Mouse (Mus musculus) ES-E14 (cell line): Measurements from ENCODE around the gene 4930522L14Rik. TPM values are rescaled to one million over a fixed set of nuclear protein-coding genes. Genes with fewer than 3 reads are reported as not detected.
"Not testable (repeated sequence)": the region's sequence is repeated elsewhere in the genome, so short reads cannot be mapped to it uniquely, and the experiment has no call there.

ENCODE experiments used
- DNase-seq: peaks from one replicate; pipeline ENCODE4 v3.0.0-alpha.2; 2013; ENCODE audit warnings: low read depth, low spot score
- H3K27ac ChIP-seq: 2 replicates; pipeline ENCODE4 v1.5.1; 2012; ENCODE audit warnings: low read depth, mild to moderate bottlenecking, low read length, moderate library complexity, mixed read lengths; ENCODE audit not compliant: poor library complexity, insufficient read depth, severe bottlenecking
- H3K36me3 ChIP-seq: 2 replicates; pipeline ENCODE4 v1.6.1; 2012; ENCODE audit warnings: mild to moderate bottlenecking, low read length, moderate library complexity, mixed read lengths; ENCODE audit not compliant: control insufficient read depth, poor library complexity, insufficient read depth, severe bottlenecking
- H3K4me1 ChIP-seq, 2 experiments: fragments of 150-350 bp in 1 of 2; sonication (generic) in 1 of 2; 2 replicates each; pipeline ENCODE4 v1.6.1; 2012; ENCODE audit warnings: low read length in 2 of 2, mild to moderate bottlenecking in 1 of 2, mixed read lengths in 1 of 2; ENCODE audit not compliant: control insufficient read depth in 2 of 2, insufficient read depth in 2 of 2, poor library complexity in 1 of 2
- H3K4me3 ChIP-seq, 2 experiments: fragments of 150-350 bp in 1 of 2; sonication (generic) in 1 of 2; 2 replicates each; pipeline ENCODE4 v1.5.1; 2012; ENCODE audit warnings: low read length in 2 of 2, low read depth in 1 of 2, mild to moderate bottlenecking in 1 of 2, mixed read lengths in 1 of 2; ENCODE audit not compliant: insufficient read depth in 1 of 2, poor library complexity in 1 of 2, severe bottlenecking in 1 of 2
- H3K9ac ChIP-seq: 2 replicates; pipeline ENCODE4 v1.6.1; 2012; ENCODE audit warnings: low read depth, mild to moderate bottlenecking, low read length, mixed read lengths; ENCODE audit not compliant: poor library complexity, insufficient read depth, severe bottlenecking
- H3K9me3 ChIP-seq: fragments of 150-350 bp; sonication (generic); 2 replicates; pipeline ENCODE4 v1.6.1; 2012; ENCODE audit warnings: low read depth, mild to moderate bottlenecking, low read length; ENCODE audit not compliant: control insufficient read depth, insufficient read depth
- CHD2 ChIP-seq: IDR thresholded peaks from 2 replicates; pipeline ENCODE4 v1.6.1; 2014; ENCODE audit warnings: mild to moderate bottlenecking, low read depth, low read length, inconsistent platforms
- in situ Hi-C, 2 experiments: fragments of 600-800 bp; cut with MboI; formaldehyde crosslinking; loops; one replicate each; pipeline ENCODE4 v1.15.1; 2025; ENCODE audit warnings: low sequenced_read_pairs in 2 of 2, inconsistent platforms in 1 of 2; ENCODE audit not compliant: unreplicated experiment in 2 of 2
- total RNA-seq: library from RNA; depleted of rRNA; stranded (reverse); fragments of 300-350 nt; gene quantifications from 2 replicates; pipeline ENCODE4 v1.2.3, GENCODE M21; 2012; rRNA removed

4930522L14Rik gene
- total RNA-seq, 1 experiment: 11.3 TPM

DNA sequence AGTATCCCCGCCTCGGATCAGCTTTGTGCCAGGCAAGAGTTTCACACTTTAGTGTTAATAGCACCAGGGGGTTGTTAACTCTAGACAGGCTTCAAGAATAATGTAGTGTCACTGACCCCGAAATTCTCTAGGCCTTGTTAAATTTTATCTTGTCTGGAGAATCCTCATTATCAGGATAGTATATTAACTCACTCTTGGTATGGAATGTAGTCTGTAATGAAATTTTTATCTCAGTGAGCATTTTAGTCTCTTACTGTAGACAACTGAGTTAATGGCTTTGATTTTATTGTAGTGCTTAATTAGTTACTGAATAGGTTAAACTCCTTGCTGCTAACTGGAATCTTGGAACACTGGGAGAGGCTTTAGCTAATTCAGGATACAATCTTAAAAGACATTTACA lies 34.3 kb downstream of the 4930522L14Rik start:
- in situ Hi-C loops, H3K4me1 ChIP-seq: not testable (repeated sequence)

DNA sequence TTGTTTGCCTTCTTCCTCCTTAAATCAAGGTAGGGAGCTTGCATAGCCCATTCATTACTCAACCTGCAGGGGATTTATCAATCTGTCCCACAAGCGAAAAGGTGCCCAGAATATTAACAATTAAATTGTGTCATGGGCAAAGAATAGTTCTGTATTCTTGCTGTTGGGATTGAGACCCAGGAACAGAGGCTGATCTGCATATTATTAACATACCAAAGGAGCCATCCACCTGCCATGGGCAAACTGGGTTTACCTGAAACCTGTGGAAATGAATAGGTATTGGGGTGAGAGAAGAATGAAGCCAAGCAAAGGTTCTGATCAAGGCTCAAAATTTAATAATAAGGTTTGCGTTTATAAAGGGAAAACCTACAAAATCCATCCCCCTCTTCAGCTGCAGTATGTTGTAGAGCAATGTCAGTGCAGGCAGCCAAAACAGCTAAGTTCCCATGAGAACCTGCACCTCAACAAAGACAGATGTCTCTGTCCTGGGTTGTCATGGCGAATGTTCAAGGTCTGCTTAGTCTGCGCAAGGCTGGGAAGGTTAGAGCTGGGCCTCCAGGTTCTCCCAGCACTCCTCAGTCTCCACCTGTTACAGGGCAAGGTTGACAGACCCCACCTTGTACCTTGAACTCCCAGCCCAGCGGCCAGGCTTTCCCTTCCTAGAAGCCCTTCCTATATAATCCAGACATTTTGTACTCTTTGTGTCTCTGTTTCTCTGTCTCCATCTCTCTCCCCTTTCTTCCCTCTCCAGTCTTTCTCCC lies 60.3 kb downstream of the 4930522L14Rik start:
- not testable (repeated sequence) for H3K27ac ChIP-seq

More for the DNA sequence above, 34.3 kb downstream of the 4930522L14Rik start:
- H3K9me3 ChIP-seq, H3K4me3 ChIP-seq, H3K9ac ChIP-seq, H3K36me3 ChIP-seq, H3K27ac ChIP-seq, DNase-seq: not testable (repeated sequence)

DNA sequence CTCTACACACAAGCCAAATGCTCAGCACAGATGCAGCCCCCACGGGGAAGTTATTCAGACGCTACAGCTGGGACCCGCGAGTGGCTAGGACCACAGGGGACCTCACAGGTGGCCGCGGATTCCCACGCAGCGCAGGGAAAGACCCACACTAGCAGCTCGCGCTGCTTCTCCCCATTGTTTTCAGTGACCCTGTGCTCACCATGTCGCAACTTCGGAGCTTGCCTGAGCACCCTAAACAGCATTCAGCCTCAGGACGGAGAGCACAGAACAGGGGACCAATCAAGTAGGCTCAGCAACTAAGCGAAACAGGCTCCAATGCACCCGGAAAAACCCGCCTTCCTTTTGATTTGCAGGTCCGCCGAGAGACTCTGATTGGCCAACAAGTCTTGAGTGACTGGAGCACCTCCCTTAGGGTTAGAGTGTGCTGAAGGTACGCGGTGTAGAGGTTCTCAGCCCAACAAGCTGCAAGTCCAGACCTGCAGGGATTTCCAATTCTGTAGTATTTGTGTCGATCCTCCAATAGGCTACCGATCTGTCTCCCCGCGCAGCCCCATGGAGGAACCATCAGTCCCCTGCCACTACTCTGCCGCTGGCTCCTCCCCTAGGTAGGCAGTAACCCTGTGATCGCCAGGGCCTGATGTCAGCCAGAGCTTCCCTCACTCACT lies 61.0 kb downstream of the 4930522L14Rik start, which contains the start of gene 5430403G16Rik:
Gene 5430403G16Rik (minus strand): TSS at position 505 of the 665 bp plus-strand sequence.
- H3K9ac ChIP-seq: peak within 1 kb of the TSS; percentile 78
- H3K4me3 ChIP-seq: peak within 1 kb of the TSS; percentile 83 to 92
- H3K27ac ChIP-seq: peak within 1 kb of the TSS; percentile 85
- H3K4me1 ChIP-seq, H3K9me3 ChIP-seq, H3K36me3 ChIP-seq: not testable (repeated sequence)
- TF ChIP-seq CHD2: 0 out of 2 replicates have a peak, but pooled peaks have one; percentile 19
- DNase-seq: peak; percentile 92
- in situ Hi-C loops: loop anchor here (5.0 kb wide), 1 partner anchor 67 kb away; no protein-coding TSS in a partner anchor

More for the DNA sequence above, 60.3 kb downstream of the 4930522L14Rik start:
- TF ChIP-seq CHD2: 0 out of 2 replicates have a peak, but pooled peaks have one; percentile 0
- H3K4me3 ChIP-seq: peak overlapping the region; percentile 83 to 92
- not testable (repeated sequence) for DNase-seq, H3K36me3 ChIP-seq, H3K9ac ChIP-seq, H3K4me1 ChIP-seq, H3K9me3 ChIP-seq
- in situ Hi-C loops: loop anchor here (5.0 kb wide), 1 partner anchor 66 kb away; no protein-coding TSS in a partner anchor

Other genes with a start within 250 kb of the 4930522L14Rik start
- 18.4 and 19.9 TPM in 2 replicates for gene Crlf2, start 192.9 kb downstream of the 4930522L14Rik start, total RNA-seq
- 3.9 and 4.4 TPM in 2 replicates for gene 5430403G16Rik, start 60.8 kb downstream of the 4930522L14Rik start, total RNA-seq
- gene Gm15446, start 171.5 kb upstream of the 4930522L14Rik start, total RNA-seq: 11.3 and 11.8 TPM in 2 replicates
- 21.5 and 29.2 TPM in 2 replicates for gene Zfp932, start 244.6 kb upstream of the 4930522L14Rik start, total RNA-seq